Mouse (Mus musculus): ENCODE data around the gene Ccdc34.

DNA sequence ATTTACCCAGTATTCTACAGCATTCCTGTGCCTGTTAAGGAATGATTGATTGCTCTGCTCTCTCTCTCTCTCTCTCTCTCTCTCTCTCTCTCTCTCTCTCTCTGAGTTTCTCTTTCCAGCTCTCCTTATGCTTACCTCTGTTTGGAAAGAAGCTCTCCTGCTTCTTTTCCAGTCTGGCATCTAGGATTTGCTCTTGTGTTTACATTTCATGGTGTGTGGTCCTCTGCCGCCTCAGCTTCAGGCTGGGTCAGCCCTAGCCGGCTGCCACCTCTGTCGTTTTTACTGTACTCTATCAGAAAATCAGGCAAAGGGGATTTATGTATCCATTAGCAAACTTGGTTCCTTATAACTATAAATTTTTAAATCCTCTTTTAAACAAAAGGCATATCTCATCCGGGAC is 18.6 kb downstream of the Ccdc34 start:
- TF ChIP-seq POLR2A (IDR thresholded peaks at IDR 0.05; ENCODE audit: control insufficient read depth, low read depth, low read length) (no peak), CTCF (IDR thresholded peaks at IDR 0.05; ENCODE audit: control insufficient read depth, insufficient read depth, insufficient replicate concordance, low read depth, low read length) (no peak)

All from testis, adult 2 months (tissue).